Mouse (Mus musculus): ENCODE data around the gene Chit1. TPM values are rescaled to one million over a fixed set of nuclear protein-coding genes. Genes with fewer than 3 reads are reported as not detected.

The Chit1 gene
- total RNA-seq (2023), result not detected

DNA sequence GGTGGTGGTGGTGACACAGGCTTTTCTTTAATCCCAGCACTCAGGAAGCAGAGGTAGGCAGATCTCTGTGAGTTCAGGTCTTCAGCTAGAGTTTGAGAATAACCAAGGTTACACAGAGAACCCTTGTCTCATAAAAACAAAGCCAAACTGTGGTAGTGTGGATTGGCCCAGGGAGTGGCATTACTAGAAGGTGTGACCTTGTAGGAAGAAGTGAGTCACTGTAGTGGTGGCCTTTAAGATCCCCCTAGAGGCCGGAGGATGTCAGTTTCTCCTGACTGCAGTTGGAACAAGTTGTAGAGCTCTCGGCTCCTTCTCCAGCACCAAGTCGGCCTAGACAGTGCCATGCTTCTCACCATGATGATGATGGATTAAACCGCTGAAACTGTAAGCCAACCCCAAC, at the start of gene Chit1:
Chit1 (plus strand) TSS at position 264 of the 400 bp plus-strand sequence.

DNA sequence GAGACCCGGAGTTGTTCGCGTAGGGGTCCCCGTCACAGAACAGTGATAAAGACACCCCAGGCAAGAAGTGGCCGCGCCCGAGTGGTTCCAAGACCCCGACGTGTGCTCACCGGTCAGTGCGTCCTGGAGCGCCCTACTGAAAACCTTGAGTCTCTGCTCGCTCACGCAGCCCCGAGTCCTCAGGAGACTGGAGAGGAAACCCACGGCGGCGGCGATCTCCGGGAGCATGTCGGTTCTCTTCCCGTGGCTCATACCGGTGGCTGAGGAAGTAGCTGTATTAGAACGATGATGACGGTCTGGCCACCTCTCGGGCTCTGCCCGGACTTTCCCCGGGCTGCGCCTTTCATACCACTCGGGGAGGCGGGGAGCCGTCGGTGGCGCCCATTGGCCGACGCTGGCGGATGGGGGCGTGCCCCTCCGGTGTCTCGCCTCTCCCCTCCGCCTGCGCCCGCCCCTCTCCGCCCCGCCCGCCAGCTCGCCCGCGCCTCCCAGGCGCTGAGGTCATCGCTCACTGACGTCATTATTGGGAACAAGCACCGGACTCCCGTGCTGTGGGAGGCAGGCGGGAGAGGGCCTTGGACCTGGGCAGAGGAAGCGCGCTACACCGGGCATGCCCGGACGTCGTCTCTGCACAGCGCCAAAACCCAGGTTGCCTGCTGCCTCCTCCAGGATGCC, 32.1 kb upstream of the Chit1 start, which contains the start of gene Btg2:
Btg2 (minus strand) TSS at position 319 of the 675 bp plus-strand sequence.

DNA sequence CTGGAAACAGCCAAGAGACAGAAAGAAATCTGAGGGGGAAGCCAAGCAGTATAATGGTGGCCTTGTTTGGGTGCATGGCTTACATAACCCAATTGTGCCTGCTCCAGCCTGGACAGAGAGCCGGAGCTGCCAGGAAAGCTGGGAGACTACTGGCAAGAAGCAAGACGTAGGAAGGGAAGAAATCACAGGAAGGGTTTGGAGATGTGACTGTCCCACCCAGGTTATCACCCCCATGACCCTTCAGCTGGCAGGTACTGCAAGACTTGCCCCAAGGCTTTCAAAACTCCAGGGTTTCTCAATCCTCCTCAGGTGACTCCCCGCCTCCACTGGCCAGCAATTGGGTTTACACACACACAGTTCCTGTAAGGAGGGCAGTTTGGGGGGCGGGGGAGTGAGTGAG, 71.0 kb downstream of the Chit1 start, which contains the start of gene Chil1:
Chil1 (plus strand) TSS at position 152 of the 400 bp plus-strand sequence.

DNA sequence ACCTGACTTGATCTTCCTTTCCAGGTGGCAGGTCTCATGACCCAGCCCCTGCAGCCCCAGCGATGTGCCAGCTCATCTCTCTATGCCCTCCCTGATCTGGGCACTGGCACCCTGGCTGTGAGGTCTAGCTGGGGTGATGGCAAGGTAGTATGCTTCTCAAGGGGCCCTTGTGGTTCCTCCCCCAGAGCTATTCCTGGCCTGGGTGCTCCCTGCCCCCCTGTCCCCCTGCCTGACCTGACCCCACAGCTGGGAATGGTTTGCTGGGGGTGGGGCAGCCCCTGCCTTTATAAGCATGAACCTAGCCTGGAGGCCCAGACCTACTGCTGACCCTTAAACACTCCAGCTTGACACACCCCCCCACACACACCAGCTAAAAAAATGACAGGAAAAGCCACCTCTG, 82.1 kb downstream of the Chit1 start, which contains the start of gene Mybph:
Mybph (plus strand) TSS at position 323 of the 400 bp plus-strand sequence.

Other genes starting within 250 kb of the Chit1 start
- gene Optc, start 203.2 kb upstream of the Chit1 start, total RNA-seq (2023), result not detected
- 1.2 TPM for gene Prelp, start 189.8 kb upstream of the Chit1 start, total RNA-seq (2023)
- gene Fmod, start 74.0 kb upstream of the Chit1 start, total RNA-seq (2023), result 0.71 TPM
- gene Btg2, start 32.1 kb upstream of the Chit1 start, total RNA-seq (2023), result 281 TPM
- not detected for gene Chil1, start 70.9 kb downstream of the Chit1 start, total RNA-seq (2023)
- not detected for gene Mybph, start 82.2 kb downstream of the Chit1 start, total RNA-seq (2023)
- gene Adora1, start 124.2 kb downstream of the Chit1 start, total RNA-seq (2023), result not detected
- gene Myog, start 178.7 kb downstream of the Chit1 start, total RNA-seq (2023), result not detected
- 0.80 TPM for gene Ppfia4, start 221.7 kb downstream of the Chit1 start, total RNA-seq (2023)